Mouse (Mus musculus): Measurements from ENCODE around the gene Olfr397. TPM values are rescaled to one million over a fixed set of nuclear protein-coding genes. Genes with fewer than 3 reads are reported as not detected.

Gene Olfr397
- total RNA-seq (2021), result not detected

DNA sequence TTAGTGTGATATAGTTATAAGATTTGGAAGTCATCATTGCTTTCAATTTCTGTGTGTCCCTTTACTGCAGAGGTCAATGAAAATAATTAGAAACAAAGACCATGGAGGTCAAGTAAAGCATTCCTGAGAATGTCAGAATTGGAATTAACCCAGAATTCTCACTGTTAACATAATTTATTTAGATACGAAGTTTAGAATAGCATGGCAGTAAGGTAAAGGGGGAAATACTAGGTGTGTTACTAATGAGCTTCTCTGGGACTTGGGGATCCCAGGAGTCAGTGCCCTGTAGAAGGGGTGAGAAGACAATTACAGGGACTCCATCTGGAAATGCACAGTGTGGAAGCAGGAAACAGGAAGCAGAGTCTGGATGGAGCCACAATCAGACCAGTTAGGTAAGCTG, at the start of gene Olfr397:
TSS of gene Olfr397 (plus strand) at position 301 of the 400 bp plus-strand sequence.
- DNase-seq (ENCODE audit: extremely low spot score in 1 of 2, low spot score in 1 of 2), result no peak

GRCm38 (mm10) chr11:73936377-73936776, 24.2 kb upstream of the Olfr397 start, which contains the start of gene Olfr23:
TSS of gene Olfr23 (plus strand) at chr11:73936677.
- no peak for DNase-seq (ENCODE audit: extremely low spot score in 1 of 2, low spot score in 1 of 2)

GRCm38 (mm10) chr11:73990307-73990706, 29.7 kb downstream of the Olfr397 start, which contains the start of gene Olfr398:
TSS of gene Olfr398 (minus strand) at chr11:73990407.
- DNase-seq (ENCODE audit: extremely low spot score in 1 of 2, low spot score in 1 of 2), result no peak

- peak in 1 of 2 experiments; percentile 2 for DNase-seq (ENCODE audit: extremely low spot score in 1 of 2, low spot score in 1 of 2)
These were observed 32.5 kb downstream of the Olfr397 start for GRCm38 (mm10) chr11:73993115-73993514.

Other genes with a start within 250 kb of the Olfr397 start
- gene Olfr389, start 180.1 kb upstream of the Olfr397 start, total RNA-seq (2021), result not detected
- gene Olfr390, start 177.9 kb upstream of the Olfr397 start, total RNA-seq (2021), result not detected
- gene Olfr391-ps, start 157.8 kb upstream of the Olfr397 start, total RNA-seq (2021), result not detected
- gene Olfr392, start 143.8 kb upstream of the Olfr397 start, total RNA-seq (2021), result not detected
- not detected for gene Olfr393, start 109.4 kb upstream of the Olfr397 start, total RNA-seq (2021)
- not detected for gene Olfr394, start 70.0 kb upstream of the Olfr397 start, total RNA-seq (2021)
- not detected for gene Olfr395, start 51.5 kb upstream of the Olfr397 start, total RNA-seq (2021)
- gene Olfr23, start 24.1 kb upstream of the Olfr397 start, total RNA-seq (2021), result not detected
- gene Olfr398, start 29.6 kb downstream of the Olfr397 start, total RNA-seq (2021), result not detected
- gene Olfr139, start 95.7 kb downstream of the Olfr397 start, total RNA-seq (2021), result not detected
- not detected for gene Olfr399, start 95.8 kb downstream of the Olfr397 start, total RNA-seq (2021)
- gene Zfp616, start 109.1 kb downstream of the Olfr397 start, total RNA-seq (2021), result not detected
- not detected for gene Olfr401, start 152.9 kb downstream of the Olfr397 start, total RNA-seq (2021)
- gene Olfr402, start 192.7 kb downstream of the Olfr397 start, total RNA-seq (2021), result not detected
- gene Olfr403, start 225.4 kb downstream of the Olfr397 start, total RNA-seq (2021), result not detected